In genomic region chr6:86404996-86405395, GRCm38 (mm10) we compare ENCODE assay signal across 8 mouse cellular contexts. TPM values are rescaled to one million over a fixed set of nuclear protein-coding genes. Genes with fewer than 3 reads are reported as not detected.
DNase-seq lines count a peak whose midpoint lies in the region; ATAC-seq and TF ChIP-seq lines count a peak whose summit lies in the region.

No protein-coding gene starts in this region.

- peak overlapping the region; percentile 98 for H3K9ac ChIP-seq in heart, embryonic 11.5 days (ENCODE audit: low read depth, low read length)
- H3K9ac ChIP-seq in ES-Bruce4 (ENCODE audit: low read depth, poor library complexity, severe bottlenecking), result peak overlapping the region; percentile 74
- peak overlapping the region; percentile 99 for H3K9ac ChIP-seq in forebrain, embryonic 13.5 days
- H3K9ac ChIP-seq in liver, embryonic 13.5 days, result peak overlapping the region; percentile 92
- H3K9ac ChIP-seq in stomach, postnatal 0 days (ENCODE audit: low read length), result peak overlapping the region; percentile 95

- H3K4me3 ChIP-seq in heart, embryonic 11.5 days (ENCODE audit: low read depth, low read length), result peak overlapping the region; percentile 83
- peak overlapping the region; percentile 68 for H3K4me3 ChIP-seq in ES-Bruce4 (ENCODE audit: low read depth, low read length)
- H3K4me3 ChIP-seq in forebrain, embryonic 13.5 days, result peak overlapping the region; percentile 81
- peak overlapping the region; percentile 96 for H3K4me3 ChIP-seq in liver, embryonic 13.5 days (replicated peaks)
- H3K4me3 ChIP-seq in stomach, postnatal 0 days (ENCODE audit: low read depth, low read length), result peak overlapping the region; percentile 87

- peak overlapping the region; percentile 65 for H3K4me2 ChIP-seq in heart, embryonic 11.5 days
- peak overlapping the region; percentile 86 for H3K4me2 ChIP-seq in forebrain, embryonic 13.5 days
- H3K4me2 ChIP-seq in liver, embryonic 13.5 days, result peak overlapping the region; percentile 82
- peak overlapping the region; percentile 65 for H3K4me2 ChIP-seq in stomach, postnatal 0 days (replicated peaks; ENCODE audit: low read depth)

- H3K27me3 ChIP-seq in heart, embryonic 11.5 days (ENCODE audit: control insufficient read depth, insufficient read depth, low read length), result no peaks in the 10 kb centered on the region
- H3K27me3 ChIP-seq in ES-Bruce4 (ENCODE audit: control insufficient read depth, insufficient read depth, low read length, poor library complexity, severe bottlenecking), result no peaks in the 10 kb centered on the region
- H3K27me3 ChIP-seq in forebrain, embryonic 13.5 days, result no peaks in the 10 kb centered on the region
- H3K27me3 ChIP-seq in liver, embryonic 13.5 days, result no peaks in the 10 kb centered on the region
- no peaks in the 10 kb centered on the region for H3K27me3 ChIP-seq in stomach, postnatal 0 days (ENCODE audit: control insufficient read depth, insufficient read depth, low read length)

- TF ChIP-seq EP300 in ES-Bruce4 (IDR thresholded peaks at IDR 0.05; ENCODE audit: insufficient read depth, low read depth, low read length), result no peak
- TF ChIP-seq EP300 in stomach, postnatal 0 days (optimal IDR thresholded peaks at IDR 0.05), result no peak

- intact Hi-C loops in heart, postnatal 14 days (cut with DNase I), result loop anchor here (1.0 to 5.0 kb wide), 2 partner anchors 32 to 278 kb away; no protein-coding TSS in a partner anchor

- H3K9me3 ChIP-seq in heart, embryonic 11.5 days (replicated peaks; ENCODE audit: control insufficient read depth, low read length), result no peaks in the 10 kb centered on the region
- H3K9me3 ChIP-seq in ES-Bruce4 (replicated peaks; ENCODE audit: control insufficient read depth, insufficient read depth, low read length, poor library complexity, severe bottlenecking), result no peaks in the 10 kb centered on the region
- H3K9me3 ChIP-seq in forebrain, embryonic 13.5 days (replicated peaks), result no peaks in the 10 kb centered on the region
- no peaks in the 10 kb centered on the region for H3K9me3 ChIP-seq in liver, embryonic 13.5 days (replicated peaks)
- no peaks in the 10 kb centered on the region for H3K9me3 ChIP-seq in stomach, postnatal 0 days (ENCODE audit: control insufficient read depth, low read length)

- peaks cover 3% of the 10 kb centered on the region; the same call in 1 of the 2 replicates for H3K4me1 ChIP-seq in heart, embryonic 11.5 days (ENCODE audit: control insufficient read depth, insufficient read depth, low read length)
- H3K4me1 ChIP-seq in ES-Bruce4 (ENCODE audit: control insufficient read depth, insufficient read depth, low read length), result peaks cover 3% of the 10 kb centered on the region
- H3K4me1 ChIP-seq in forebrain, embryonic 13.5 days, result peaks cover 27% of the 10 kb centered on the region
- H3K4me1 ChIP-seq in liver, embryonic 13.5 days (replicated peaks), result peaks cover 43% of the 10 kb centered on the region
- no peaks in the 10 kb centered on the region for H3K4me1 ChIP-seq in stomach, postnatal 0 days (replicated peaks; ENCODE audit: control insufficient read depth, insufficient read depth)

- H3K36me3 ChIP-seq in heart, embryonic 11.5 days (ENCODE audit: control insufficient read depth, insufficient read depth, low read length), result no peaks in the 10 kb centered on the region
- peaks cover 9% of the 10 kb centered on the region for H3K36me3 ChIP-seq in ES-Bruce4 (ENCODE audit: control insufficient read depth, insufficient read depth, low read length, poor library complexity, severe bottlenecking)
- H3K36me3 ChIP-seq in forebrain, embryonic 13.5 days (ENCODE audit: poor library complexity, severe bottlenecking), result peaks cover 15% of the 10 kb centered on the region
- peaks cover 16% of the 10 kb centered on the region for H3K36me3 ChIP-seq in liver, embryonic 13.5 days
- no peaks in the 10 kb centered on the region for H3K36me3 ChIP-seq in stomach, postnatal 0 days (ENCODE audit: control insufficient read depth, insufficient read depth, low read length)

- TF ChIP-seq CTCF in ES-Bruce4 (IDR thresholded peaks at IDR 0.05; ENCODE audit: low read depth, low read length), result no peak
- TF ChIP-seq CTCF in stomach, postnatal 0 days (IDR thresholded peaks at IDR 0.05; ENCODE audit: low read depth), result no peak

- no peak for ATAC-seq in heart, embryonic 11.5 days (replicated peaks; ENCODE audit: insufficient number of reproducible peaks, low FRiP score, low TSS enrichment)
- ATAC-seq in forebrain, embryonic 13.5 days, result no peak
- no peak for ATAC-seq in liver, embryonic 13.5 days (ENCODE audit: low read depth)
- no peak for ATAC-seq in stomach, postnatal 0 days (ENCODE audit: low FRiP score, low TSS enrichment)

- 1% methylated on average over 11 of the region's 11 CpGs for WGBS in heart, embryonic 11.5 days (ENCODE audit: insufficient replicate concordance)
- under 1% methylated on average over 11 of the region's 11 CpGs for WGBS in forebrain, embryonic 13.5 days
- WGBS in liver, embryonic 13.5 days (ENCODE audit: insufficient replicate concordance), result 1% methylated on average over 11 of the region's 11 CpGs
- under 1% methylated on average over 11 of the region's 11 CpGs for WGBS in stomach, postnatal 0 days

- DNase-seq in heart, postnatal 14 days, result no peak
- DNase-seq in liver, embryonic 13.5 days, result no peak
- no peak for DNase-seq in stomach, postnatal 0 days (ENCODE audit: low spot score)
- no peak for DNase-seq in right cerebral cortex, postnatal 14 days
- DNase-seq in kidney, postnatal 25 days, result no peak

- peak overlapping the region; percentile 100 for H3K27ac ChIP-seq in heart, embryonic 11.5 days (ENCODE audit: low read depth, low read length)
- peak overlapping the region; percentile 58 for H3K27ac ChIP-seq in ES-Bruce4 (ENCODE audit: insufficient read depth, low read length)
- H3K27ac ChIP-seq in forebrain, embryonic 13.5 days, result peak overlapping the region; percentile 100
- peak overlapping the region; percentile 92; the same call in 1 of the 2 replicates for H3K27ac ChIP-seq in liver, embryonic 13.5 days
- peak overlapping the region; percentile 100; the same call in 1 of the 2 replicates for H3K27ac ChIP-seq in stomach, postnatal 0 days (replicated peaks)

- no peak for TF ChIP-seq POLR2A in ES-Bruce4 (IDR thresholded peaks at IDR 0.05; ENCODE audit: insufficient read depth, low read length)

RNA-seq across cellular contexts. Expression of gene Tia1, which starts 1.0 kb away (rescaled TPM):
- 144 and 146 TPM in 2 replicates for polyA plus RNA-seq in heart, embryonic 11.5 days (2014; fragmentation: Nextera tagmentation; extraction: Ambion mirVana)
- 10 to 100 TPM; 38.5 to 39.9 TPM for total RNA-seq in heart, postnatal 14 days (2021)
- polyA plus RNA-seq in ES-Bruce4 (2011; ENCODE audit: insufficient read depth, insufficient read length, low read depth, missing spikeins), result 79.7 and 81.2 TPM in 2 replicates
- 354 and 375 TPM in 2 replicates for polyA plus RNA-seq in forebrain, embryonic 13.5 days (2015; fragmentation: Nextera tagmentation; extraction: Ambion mirVana)
- 26.4 and 31.0 TPM in 2 replicates for polyA plus RNA-seq in liver, embryonic 13.5 days (2015; fragmentation: Nextera tagmentation; extraction: Ambion mirVana)
- polyA plus RNA-seq in stomach, postnatal 0 days (2015; fragmentation: Nextera tagmentation; extraction: Ambion mirVana), result 44.6 and 47.2 TPM in 2 replicates

RNA-seq across cellular contexts. Expression of gene Pcyox1, which starts 8.0 kb away (rescaled TPM):
- polyA plus RNA-seq in heart, embryonic 11.5 days (2014; fragmentation: Nextera tagmentation; extraction: Ambion mirVana), result 50.0 and 52.6 TPM in 2 replicates
- total RNA-seq in heart, postnatal 14 days (2021), result 10 to 100 TPM; 68.1 to 69.2 TPM
- 50.1 and 51.7 TPM in 2 replicates for polyA plus RNA-seq in ES-Bruce4 (2011; ENCODE audit: insufficient read depth, insufficient read length, low read depth, missing spikeins)
- 97.5 and 106 TPM in 2 replicates for polyA plus RNA-seq in forebrain, embryonic 13.5 days (2015; fragmentation: Nextera tagmentation; extraction: Ambion mirVana)
- 38.1 and 51.3 TPM in 2 replicates for polyA plus RNA-seq in liver, embryonic 13.5 days (2015; fragmentation: Nextera tagmentation; extraction: Ambion mirVana)
- polyA plus RNA-seq in stomach, postnatal 0 days (2015; fragmentation: Nextera tagmentation; extraction: Ambion mirVana), result 93.8 and 94.8 TPM in 2 replicates

RNA-seq across cellular contexts. Expression of gene Gm44790, which starts 21.5 kb away (rescaled TPM):
- not detected in 2 replicates for polyA plus RNA-seq in heart, embryonic 11.5 days (2014; fragmentation: Nextera tagmentation; extraction: Ambion mirVana)
- not detected for total RNA-seq in heart, postnatal 14 days (2021)
- polyA plus RNA-seq in ES-Bruce4 (2011; ENCODE audit: insufficient read depth, insufficient read length, low read depth, missing spikeins), result not detected in 2 replicates
- 0.35 and 0.43 TPM in 2 replicates for polyA plus RNA-seq in forebrain, embryonic 13.5 days (2015; fragmentation: Nextera tagmentation; extraction: Ambion mirVana)
- polyA plus RNA-seq in liver, embryonic 13.5 days (2015; fragmentation: Nextera tagmentation; extraction: Ambion mirVana), result not detected in 2 replicates
- polyA plus RNA-seq in stomach, postnatal 0 days (2015; fragmentation: Nextera tagmentation; extraction: Ambion mirVana), result not detected in 2 replicates

RNA-seq across cellular contexts. Expression of gene C87436, which starts 33.2 kb away (rescaled TPM):
- 15.2 and 16.7 TPM in 2 replicates for polyA plus RNA-seq in heart, embryonic 11.5 days (2014; fragmentation: Nextera tagmentation; extraction: Ambion mirVana)
- total RNA-seq in heart, postnatal 14 days (2021), result 10 to 100 TPM; 11.4 to 12.4 TPM
- polyA plus RNA-seq in ES-Bruce4 (2011; ENCODE audit: insufficient read depth, insufficient read length, low read depth, missing spikeins), result 12.6 and 13.6 TPM in 2 replicates
- 32.0 and 34.1 TPM in 2 replicates for polyA plus RNA-seq in forebrain, embryonic 13.5 days (2015; fragmentation: Nextera tagmentation; extraction: Ambion mirVana)
- polyA plus RNA-seq in liver, embryonic 13.5 days (2015; fragmentation: Nextera tagmentation; extraction: Ambion mirVana), result 12.4 and 14.5 TPM in 2 replicates
- polyA plus RNA-seq in stomach, postnatal 0 days (2015; fragmentation: Nextera tagmentation; extraction: Ambion mirVana), result 15.0 and 16.4 TPM in 2 replicates

RNA-seq across cellular contexts. Expression of gene Snrpg, which starts 33.9 kb away (rescaled TPM):
- 389 and 393 TPM in 2 replicates for polyA plus RNA-seq in heart, embryonic 11.5 days (2014; fragmentation: Nextera tagmentation; extraction: Ambion mirVana)
- 10 to 100 TPM; 51.1 to 52.4 TPM for total RNA-seq in heart, postnatal 14 days (2021)
- polyA plus RNA-seq in ES-Bruce4 (2011; ENCODE audit: insufficient read depth, insufficient read length, low read depth, missing spikeins), result 201 and 274 TPM in 2 replicates
- polyA plus RNA-seq in forebrain, embryonic 13.5 days (2015; fragmentation: Nextera tagmentation; extraction: Ambion mirVana), result 791 and 827 TPM in 2 replicates
- polyA plus RNA-seq in liver, embryonic 13.5 days (2015; fragmentation: Nextera tagmentation; extraction: Ambion mirVana), result 407 and 475 TPM in 2 replicates
- 242 and 277 TPM in 2 replicates for polyA plus RNA-seq in stomach, postnatal 0 days (2015; fragmentation: Nextera tagmentation; extraction: Ambion mirVana)
